Mouse (Mus musculus) midbrain, embryonic 11.5 days (tissue): ENCODE results near the gene Clic3. TPM values are rescaled to one million over a fixed set of nuclear protein-coding genes. Genes with fewer than 3 reads are reported as not detected.
A peak's percentile ranks its signal among the peaks of the same experiment; 100 is the strongest.
"Not testable (repeated sequence)": the region's sequence is repeated elsewhere in the genome, so short reads cannot be mapped to it uniquely, and the experiment has no call there.

Source experiments
- ATAC-seq: fragments of 200-750 bp; cut with Nextera tagmentation; 2 replicates; pipeline ENCODE4 v1.8.0; 2017; ENCODE audit warnings: moderate TSS enrichment, moderate library complexity; ENCODE audit not compliant: low FRiP score
- DNase-seq: peaks from one replicate; pipeline ENCODE4 v3.0.0; 2015; ENCODE audit warnings: low spot score; ENCODE audit errors: missing footprints
- H3K27ac ChIP-seq: fragments of 300-500 bp; sonication (generic); 2 replicates; pipeline ENCODE4 v1.5.1; 2014; ENCODE audit warnings: low read depth, low read length
- H3K27me3 ChIP-seq: fragments of 300-500 bp; sonication (generic); 2 replicates; pipeline ENCODE4 v1.6.1; 2014; ENCODE audit warnings: mild to moderate bottlenecking, low read length, moderate library complexity, mixed read lengths; ENCODE audit not compliant: control insufficient read depth, insufficient read depth
- H3K36me3 ChIP-seq: fragments of 300-500 bp; sonication (generic); 2 replicates; pipeline ENCODE4 v1.6.1; 2014; ENCODE audit warnings: mild to moderate bottlenecking, low read length, moderate library complexity, mixed read lengths; ENCODE audit not compliant: control insufficient read depth, insufficient read depth
- H3K4me1 ChIP-seq: fragments of 300-500 bp; sonication (generic); 2 replicates; pipeline ENCODE4 v1.6.1; 2014; ENCODE audit warnings: low read length; ENCODE audit not compliant: control insufficient read depth, insufficient read depth
- H3K4me2 ChIP-seq: fragments of 300-500 bp; sonication (generic); 2 replicates; pipeline ENCODE4 v1.6.1; 2014; ENCODE audit warnings: mild to moderate bottlenecking, moderate library complexity
- H3K4me3 ChIP-seq: fragments of 300-500 bp; sonication (generic); 2 replicates; pipeline ENCODE4 v1.5.1; 2014; ENCODE audit warnings: low read depth, low read length
- H3K9ac ChIP-seq: fragments of 300-500 bp; sonication (generic); 2 replicates; pipeline ENCODE4 v1.6.1; 2014; ENCODE audit warnings: low read length
- H3K9me3 ChIP-seq: fragments of 300-500 bp; sonication (generic); 2 replicates; pipeline ENCODE4 v1.6.1; 2016; ENCODE audit warnings: low read length; ENCODE audit not compliant: control insufficient read depth
- WGBS: fragments of 180-500 bp; shearing (Covaris S2); extraction: QIAGEN DNeasy Blood & Tissue Kit; methylation state at CpG from one replicate; pipeline ENCODE4 v1.1.7; 2014; 5-methylcytosine and 5-hydroxymethylcytosine counted together
- polyA plus RNA-seq: library from polyadenylated mRNA; unstranded; fragments of >200 nt; fragmentation: Nextera tagmentation; extraction: Ambion mirVana; gene quantifications from 2 replicates; pipeline ENCODE4 v1.2.1, GENCODE M21; 2014

Gene Clic3
- 0.18 and 0.25 TPM in 2 replicates for polyA plus RNA-seq

- Histone ChIP-seq H3K36me3 (no peaks in the 10 kb centered on the region), H3K4me1 (peaks cover 9% of the 10 kb centered on the region), H3K27ac (no peak within 1 kb of the TSS), H3K4me3 (no peak within 1 kb of the TSS), H3K9me3 (no peaks in the 10 kb centered on the region), H3K27me3 (no peaks in the 10 kb centered on the region), H3K9ac (no peak within 1 kb of the TSS), H3K4me2 (no peak within 1 kb of the TSS)
- DNase-seq (no peak), ATAC-seq (no peak)
- 66% methylated on average over 14 of the region's 14 CpGs for WGBS
These were observed at the start of gene Clic3 for GRCm38 (mm10) chr2:25456205-25456953. Gene Clic3 (plus strand): TSS chr2:25456838.

DNA sequence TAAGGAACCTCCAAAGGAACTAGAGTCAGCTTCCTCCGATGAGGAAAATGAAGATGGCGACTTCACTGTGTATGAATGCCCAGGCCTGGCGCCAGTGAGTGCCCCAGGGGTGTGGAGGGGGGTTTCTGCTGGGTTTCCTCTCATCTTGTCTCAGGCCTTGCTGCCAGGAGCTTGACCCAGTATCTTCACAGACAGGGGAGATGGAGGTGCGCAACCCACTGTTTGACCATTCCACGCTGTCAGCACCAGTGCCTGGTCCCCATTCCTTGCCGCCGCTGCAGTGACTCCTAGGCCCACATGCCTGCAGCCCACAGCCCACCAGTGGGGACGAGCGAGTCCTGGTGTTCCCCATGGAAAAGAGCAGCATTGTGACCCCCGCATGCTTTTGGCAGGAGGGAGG lies 47.7 kb upstream of the Clic3 start:
- no peak for DNase-seq
- Histone ChIP-seq H3K27ac (no peak overlapping the region), H3K36me3 (no peaks in the 10 kb centered on the region; the same call in 1 of the 2 replicates), H3K4me3 (no peak overlapping the region), H3K4me2 (no peak overlapping the region), H3K27me3 (no peaks in the 10 kb centered on the region), H3K9ac (no peak overlapping the region), H3K4me1 (peaks cover 5% of the 10 kb centered on the region), H3K9me3 (no peaks in the 10 kb centered on the region)
- WGBS = 93% methylated on average over 10 of the region's 10 CpGs
- ATAC-seq = no peak

DNA sequence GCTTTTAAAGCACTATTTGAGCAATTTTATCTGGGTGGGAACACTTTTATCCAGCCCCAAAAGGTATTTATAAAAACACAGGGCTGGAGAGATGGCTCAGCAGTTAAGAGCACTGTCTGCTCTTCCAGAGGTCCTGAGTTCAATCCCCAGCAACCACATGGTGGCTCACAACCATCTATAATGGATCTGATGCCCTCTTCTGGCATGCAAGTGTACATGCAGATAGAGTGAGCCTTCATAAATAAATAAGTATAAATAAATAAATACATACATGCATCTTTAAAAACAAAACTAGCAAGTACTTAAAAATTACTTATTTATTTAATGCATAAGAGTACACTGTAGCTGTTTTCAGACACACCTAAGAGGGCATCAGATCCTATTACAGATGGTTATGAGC lies 43.2 kb upstream of the Clic3 start:
- H3K9me3 ChIP-seq, H3K4me2 ChIP-seq, H3K36me3 ChIP-seq, H3K4me1 ChIP-seq, H3K4me3 ChIP-seq, H3K27ac ChIP-seq, H3K27me3 ChIP-seq, H3K9ac ChIP-seq, DNase-seq, ATAC-seq: not testable (repeated sequence)

DNA sequence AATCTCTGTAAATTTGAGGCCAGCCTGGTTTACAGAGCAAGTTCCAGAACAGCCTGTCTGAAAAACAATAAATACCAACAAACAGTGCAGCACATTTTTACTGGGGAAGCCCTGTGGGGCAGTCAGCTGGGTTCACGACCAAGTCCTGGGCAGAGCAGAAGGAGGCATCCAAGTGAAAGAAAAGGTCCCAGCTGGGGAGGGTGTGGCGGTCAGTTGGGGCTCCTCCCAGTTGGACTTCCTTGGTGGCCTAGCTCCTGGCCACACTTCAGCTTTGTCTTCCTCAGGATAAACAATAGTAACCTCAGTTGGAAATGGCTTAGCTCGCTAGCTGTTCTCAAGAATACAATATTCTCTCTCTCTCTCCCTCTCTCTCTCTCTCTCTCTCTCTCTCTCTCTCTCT lies 39.2 kb upstream of the Clic3 start:
- Histone ChIP-seq H3K4me3 (no peak overlapping the region), H3K27me3 (no peaks in the 10 kb centered on the region), H3K9me3 (no peaks in the 10 kb centered on the region), H3K27ac (no peak overlapping the region), H3K36me3 (no peaks in the 10 kb centered on the region), H3K4me1 (no peaks in the 10 kb centered on the region), H3K9ac (no peak overlapping the region), H3K4me2 (no peak overlapping the region)
- WGBS = 24% methylated on average over 3 of the region's 3 CpGs
- DNase-seq (no peak), ATAC-seq (no peak)

DNA sequence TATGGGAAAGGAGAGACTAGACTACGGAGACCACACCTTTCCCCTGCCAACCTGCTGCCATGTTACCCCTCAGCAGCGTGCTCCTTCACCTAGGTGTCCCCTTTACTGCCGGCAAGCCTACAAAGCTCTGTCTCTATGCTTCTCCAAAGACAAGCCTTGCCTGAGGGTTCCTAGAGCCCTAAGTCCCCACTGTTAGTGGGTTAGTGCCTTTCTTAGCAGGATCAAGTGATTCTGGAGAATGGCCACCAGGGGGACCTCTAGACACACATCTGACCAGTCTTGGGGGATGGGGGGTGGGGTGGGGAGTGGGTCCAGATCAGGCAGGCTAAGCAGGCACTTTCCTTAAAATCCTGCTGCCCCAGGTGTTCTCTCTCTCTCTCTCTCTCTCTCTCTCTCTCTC lies 34.7 kb upstream of the Clic3 start:
- DNase-seq = peak; percentile 89
- Histone ChIP-seq H3K4me3 (no peak overlapping the region), H3K9me3 (no peaks in the 10 kb centered on the region), H3K27me3 (peaks cover 8% of the 10 kb centered on the region; the same call in 1 of the 2 replicates), H3K4me1 (no peaks in the 10 kb centered on the region), H3K27ac (no peak overlapping the region), H3K4me2 (no peak overlapping the region), H3K36me3 (no peaks in the 10 kb centered on the region), H3K9ac (no peak overlapping the region)
- WGBS = 13% methylated on average over 3 of the region's 3 CpGs
- ATAC-seq = peak; percentile 62

- Histone ChIP-seq H3K4me3 (no peak within 1 kb of the TSS), H3K36me3 (no peaks in the 10 kb centered on the region), H3K4me2 (no peak within 1 kb of the TSS), H3K27me3 (peaks cover 8% of the 10 kb centered on the region; the same call in 1 of the 2 replicates), H3K27ac (no peak within 1 kb of the TSS), H3K9ac (no peak within 1 kb of the TSS), H3K4me1 (no peaks in the 10 kb centered on the region), H3K9me3 (no peaks in the 10 kb centered on the region)
- no peak for ATAC-seq
- no peak for DNase-seq
- WGBS = 69% methylated on average over 17 of the region's 17 CpGs
These were observed 33.8 kb upstream of the Clic3 start, which contains the start of gene Fut7 for GRCm38 (mm10) chr2:25422587-25423410. Gene Fut7 (plus strand): TSS chr2:25423267.

DNA sequence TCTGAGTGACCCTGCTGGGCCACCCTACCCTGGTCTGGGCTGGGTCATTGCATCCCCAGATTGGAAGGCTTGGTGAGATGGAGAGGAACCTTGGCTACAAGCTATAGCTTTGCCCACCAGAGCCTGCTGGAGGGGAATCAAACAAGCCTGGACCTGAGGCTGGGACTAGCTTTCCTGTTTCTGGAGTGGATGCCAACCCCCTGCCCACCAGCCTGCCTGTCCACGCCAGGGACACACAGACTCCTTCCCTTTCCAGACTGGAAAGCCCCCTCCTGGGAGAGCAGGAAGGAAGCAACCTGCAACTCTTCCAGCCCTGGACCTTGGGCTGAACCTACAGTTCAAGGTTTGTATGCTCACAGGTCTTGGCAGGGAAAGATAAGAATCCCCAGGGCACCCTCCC lies 33.0 kb upstream of the Clic3 start:
- no peak overlapping the region for H3K4me3 ChIP-seq
- no peak overlapping the region for H3K9ac ChIP-seq
- no peaks in the 10 kb centered on the region for H3K36me3 ChIP-seq
- H3K27ac ChIP-seq = no peak overlapping the region
- DNase-seq (no peak), ATAC-seq (no peak)
- no peaks in the 10 kb centered on the region for H3K4me1 ChIP-seq
- WGBS = 67% methylated on average over 1 of the region's 1 CpGs
- peaks cover 8% of the 10 kb centered on the region; the same call in 1 of the 2 replicates for H3K27me3 ChIP-seq
- no peaks in the 10 kb centered on the region for H3K9me3 ChIP-seq
- no peak overlapping the region for H3K4me2 ChIP-seq

- no peak overlapping the region for H3K27ac ChIP-seq
- ATAC-seq = no peak
- H3K9me3 ChIP-seq = no peaks in the 10 kb centered on the region
- H3K4me3 ChIP-seq = no peak overlapping the region
- H3K27me3 ChIP-seq = peaks cover 13% of the 10 kb centered on the region
- no peak for DNase-seq
- peaks cover 5% of the 10 kb centered on the region for H3K4me1 ChIP-seq
- WGBS = 54% methylated on average over 27 of the region's 27 CpGs
- no peak overlapping the region for H3K9ac ChIP-seq
- no peak overlapping the region for H3K4me2 ChIP-seq
- H3K36me3 ChIP-seq = no peaks in the 10 kb centered on the region
These were observed 31.2 kb upstream of the Clic3 start for GRCm38 (mm10) chr2:25425481-25425880.

GRCm38 (mm10) chr2:25426721-25427191 lies 29.9 kb upstream of the Clic3 start:
- Histone ChIP-seq H3K4me3 (no peak overlapping the region), H3K4me2 (no peak overlapping the region), H3K4me1 (peaks cover 9% of the 10 kb centered on the region), H3K9me3 (no peaks in the 10 kb centered on the region), H3K27me3 (peaks cover 13% of the 10 kb centered on the region), H3K36me3 (no peaks in the 10 kb centered on the region), H3K9ac (no peak overlapping the region), H3K27ac (no peak overlapping the region)
- WGBS = 41% methylated on average over 5 of the region's 5 CpGs
- 0 out of 2 replicates have a peak, but pooled peaks have one; percentile 12 for ATAC-seq
- DNase-seq = peak; percentile 98
